Mouse (Mus musculus) lung, postnatal 0 days (tissue): ENCODE measurements around the gene Rnf135.

Experiments
- CTCF ChIP-seq: IDR thresholded peaks from 2 replicates; pipeline ENCODE4 v1.5.1; 2016; ENCODE audit warnings: antibody characterized with exemption, mild to moderate bottlenecking
- EP300 ChIP-seq: IDR thresholded peaks from 2 replicates; pipeline ENCODE4 v1.6.1; 2016; ENCODE audit warnings: antibody characterized with exemption, mild to moderate bottlenecking, control low read depth

DNA sequence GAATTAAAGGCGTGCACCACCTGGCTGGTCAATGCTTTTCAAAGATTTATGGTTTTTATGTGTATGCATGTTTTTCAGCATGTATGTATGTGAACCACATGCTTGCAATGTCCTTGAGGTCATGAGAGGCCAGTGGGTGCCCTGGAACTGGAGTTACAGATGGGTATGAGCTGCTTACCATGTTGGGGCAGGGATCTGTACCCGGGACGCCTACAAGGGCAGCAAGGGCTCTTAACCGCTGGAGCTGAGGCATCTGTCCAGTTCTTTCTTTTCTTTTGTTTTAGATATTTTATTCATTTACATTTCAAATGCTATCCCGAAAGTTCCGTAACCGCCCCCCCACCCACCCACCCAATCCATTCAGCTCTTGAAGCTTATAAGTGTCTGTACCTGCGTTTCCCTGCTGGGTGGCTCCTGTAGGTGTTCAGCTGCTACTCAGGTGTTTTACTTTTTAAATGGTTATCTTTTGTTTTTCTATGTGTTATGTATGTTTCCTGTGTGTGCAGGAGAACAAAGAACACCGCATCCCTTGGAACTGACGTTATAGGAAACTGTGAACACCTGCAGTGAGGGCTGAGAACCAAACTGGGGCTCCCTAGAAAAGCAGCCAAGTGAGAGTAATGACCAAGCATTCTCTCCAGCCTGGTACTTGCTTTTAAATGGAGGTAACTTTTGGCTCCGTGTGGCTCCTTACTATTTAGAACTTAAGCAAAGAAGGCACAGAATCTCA is 47.5 kb upstream of the Rnf135 start:
- no peak for TF ChIP-seq CTCF
- TF ChIP-seq EP300: no peak
